Mouse (Mus musculus) adrenal gland, postnatal 25 days (tissue): ENCODE results near the gene Gm21060. TPM values are rescaled to one million over a fixed set of nuclear protein-coding genes. Genes with fewer than 3 reads are reported as not detected.
"Not testable (repeated sequence)": the region's sequence is repeated elsewhere in the genome, so short reads cannot be mapped to it uniquely, and the experiment has no call there.

Experiments used
- DNase-seq: peaks from one replicate; pipeline ENCODE4 v3.0.0; 2021; ENCODE audit warnings: mixed read lengths
- long read RNA-seq: library from polyadenylated mRNA; stranded (forward); transcript quantifications from one replicate; pipeline ENCODE4 v2.0.0, GENCODE M21; 2021
- total RNA-seq: library from RNA; stranded (reverse); gene quantifications from 2 replicates; pipeline ENCODE4 v1.2.3, GENCODE M21; 2021

Gm21060 gene
- total RNA-seq: not detected in 2 replicates
- long read RNA-seq: 0 reads

- DNase-seq: no peak
Measured at GRCm38 (mm10) chr19:61296969-61297368, at the start of gene Gm21060. Gm21060 (minus strand) TSS chr19:61297069.

DNA sequence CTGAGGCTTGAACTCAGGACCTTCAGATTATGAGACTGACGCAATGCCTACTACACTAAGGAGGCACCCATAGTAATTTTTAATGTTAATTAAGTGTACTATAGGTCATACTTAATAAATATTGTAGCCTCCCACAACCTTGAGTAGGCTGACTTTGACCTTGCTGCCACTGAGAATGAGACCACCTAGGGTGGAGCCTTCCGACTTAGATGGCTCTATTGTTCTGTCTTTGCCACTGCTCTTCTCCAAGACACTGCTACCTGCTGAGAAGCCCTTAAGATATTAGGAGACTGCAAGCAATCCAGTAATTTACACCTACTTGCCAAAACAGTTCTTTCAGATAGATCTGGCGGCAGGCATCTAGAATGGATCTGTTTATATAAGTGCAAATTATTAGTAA, 24.0 kb upstream of the Gm21060 start:
- not testable (repeated sequence) for DNase-seq

DNA sequence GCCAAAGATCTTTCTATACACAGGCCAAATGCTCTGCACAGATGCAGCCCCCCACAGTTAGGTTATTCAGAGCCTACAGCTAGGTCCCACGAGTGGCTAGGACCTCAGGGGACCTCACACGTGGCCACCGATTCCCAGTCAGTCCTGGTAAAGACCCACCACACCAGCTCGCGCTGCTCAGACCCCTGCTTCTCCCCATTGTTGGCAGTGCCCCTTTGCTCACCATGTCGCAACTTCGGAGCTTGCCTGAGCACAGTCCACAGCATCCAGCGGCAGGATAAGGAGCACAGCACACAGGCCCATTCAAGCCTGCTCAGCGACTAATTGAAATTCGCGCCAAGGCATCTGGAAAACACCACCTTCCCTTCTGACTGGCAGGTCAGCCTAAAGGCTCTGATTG, 16.3 kb upstream of the Gm21060 start:
- not testable (repeated sequence) for DNase-seq

DNA sequence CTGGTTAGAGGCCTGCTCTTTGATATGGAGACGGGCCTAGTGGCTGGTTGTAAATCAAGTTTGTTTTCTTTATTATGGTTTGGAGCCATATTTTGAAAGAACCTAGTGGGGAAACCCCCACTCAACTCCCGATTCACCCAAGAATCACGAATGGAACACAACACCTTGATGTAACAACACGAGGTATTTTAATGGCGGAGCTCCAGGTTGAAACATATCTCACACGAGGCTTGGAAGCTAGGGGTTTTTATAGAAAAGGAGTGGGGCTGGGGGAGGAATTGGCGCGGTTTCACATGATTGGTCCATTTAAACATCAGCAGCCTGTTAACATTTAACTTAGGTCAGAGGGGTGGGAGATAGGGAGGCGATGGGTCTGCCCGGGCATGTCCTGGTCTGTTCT, 15.5 kb upstream of the Gm21060 start:
- DNase-seq: not testable (repeated sequence)

DNA sequence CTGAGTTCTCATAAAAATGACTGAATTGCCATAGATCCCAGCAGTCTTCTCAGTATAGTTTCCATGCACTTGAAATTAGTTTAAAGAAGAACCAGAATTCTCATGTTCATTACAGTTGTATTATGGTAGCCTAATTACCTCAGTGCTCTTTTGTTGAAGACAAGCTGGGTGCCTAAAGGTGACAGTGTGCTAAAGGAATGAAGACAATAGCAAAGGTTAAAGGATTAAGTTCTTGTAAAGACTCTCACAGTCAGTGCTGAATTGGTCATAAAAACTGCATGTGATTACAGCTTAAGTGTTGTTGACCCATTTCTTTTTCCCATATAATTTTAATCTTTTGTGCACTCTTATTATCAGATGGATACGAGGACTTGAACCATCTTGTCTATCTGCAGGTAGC, 11.2 kb upstream of the Gm21060 start:
- not testable (repeated sequence) for DNase-seq

GRCm38 (mm10) chr19:61285033-61285432, 11.8 kb downstream of the Gm21060 start:
- DNase-seq: not testable (repeated sequence)

- DNase-seq: no peak
Measured at GRCm38 (mm10) chr19:61283581-61283980, 13.3 kb downstream of the Gm21060 start.

DNA sequence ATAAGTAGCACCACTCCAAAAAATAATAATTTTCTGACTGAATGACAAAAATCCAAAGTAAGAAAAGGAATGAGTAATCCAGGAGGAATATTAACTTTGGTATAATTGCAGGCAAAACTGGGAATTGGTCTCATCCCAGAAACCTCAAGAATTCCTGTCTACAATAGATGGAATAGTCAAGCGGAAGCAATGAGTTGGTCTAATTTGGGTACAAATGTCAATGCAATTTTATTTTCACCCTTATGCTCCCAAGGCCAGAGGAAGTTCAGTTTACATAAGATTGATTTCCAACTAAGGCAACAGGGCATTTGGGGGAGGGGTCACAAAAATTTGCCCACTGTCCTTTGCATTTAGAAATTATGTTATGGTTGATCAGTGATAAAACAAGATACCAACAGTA, 21.4 kb downstream of the Gm21060 start:
- DNase-seq: no peak

DNA sequence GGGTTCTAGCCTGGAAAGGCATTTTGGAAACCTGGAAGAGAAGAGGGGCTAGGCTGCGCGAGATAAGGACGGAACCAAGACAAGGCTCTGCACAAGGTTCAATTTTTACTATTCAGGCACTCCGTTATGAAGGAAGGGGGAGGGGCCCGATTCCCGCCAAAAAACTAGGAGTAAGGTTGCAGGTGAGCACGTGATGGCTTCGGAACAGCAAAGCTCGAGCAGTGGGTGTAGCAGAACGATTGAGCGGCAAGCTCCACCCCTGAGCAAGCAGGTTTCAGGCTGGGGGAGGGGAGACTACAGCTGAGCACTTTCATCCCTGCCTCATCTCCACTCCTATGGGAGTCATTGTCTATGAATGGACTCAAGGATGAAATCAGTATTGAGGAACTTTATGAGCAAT, 27.7 kb downstream of the Gm21060 start:
- not testable (repeated sequence) for DNase-seq

DNA sequence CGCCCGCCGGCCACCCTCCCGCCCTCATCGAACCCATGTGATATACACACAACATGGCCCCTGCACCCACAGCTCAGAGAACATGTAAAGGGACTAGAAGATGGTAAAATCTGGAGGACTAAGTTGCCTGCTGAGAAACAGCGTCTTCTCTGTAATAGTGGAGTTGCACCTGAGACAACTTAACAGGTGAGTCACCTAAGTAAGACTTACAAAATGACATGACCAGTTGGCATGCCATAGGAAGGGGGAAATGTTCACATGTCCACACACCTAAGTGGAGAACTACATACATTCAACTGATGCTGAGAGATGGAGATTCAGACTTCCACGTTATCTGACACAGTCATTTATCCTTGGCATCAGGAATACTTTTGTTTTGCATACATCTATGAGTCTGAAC, 29.7 kb downstream of the Gm21060 start:
- no peak for DNase-seq

DNA sequence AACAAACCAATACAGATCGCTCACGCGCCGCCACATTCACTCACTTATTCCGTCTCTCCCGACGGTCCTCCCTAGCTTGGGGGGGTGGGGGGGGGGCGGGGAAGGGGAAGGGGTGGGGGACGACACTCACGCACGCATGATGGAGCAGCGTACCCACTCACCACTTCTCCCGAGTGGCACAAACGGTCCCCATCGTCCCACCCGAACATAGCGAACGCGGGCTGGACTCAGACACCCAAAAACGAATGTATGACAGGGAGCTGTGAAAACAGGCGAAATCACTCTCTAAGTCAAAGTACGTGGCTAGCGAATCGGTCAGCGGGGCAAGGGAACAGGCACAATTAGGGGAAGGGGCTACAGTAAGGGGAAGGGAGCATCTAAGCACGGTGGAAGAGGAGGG, 30.2 kb downstream of the Gm21060 start:
- DNase-seq: no peak

DNA sequence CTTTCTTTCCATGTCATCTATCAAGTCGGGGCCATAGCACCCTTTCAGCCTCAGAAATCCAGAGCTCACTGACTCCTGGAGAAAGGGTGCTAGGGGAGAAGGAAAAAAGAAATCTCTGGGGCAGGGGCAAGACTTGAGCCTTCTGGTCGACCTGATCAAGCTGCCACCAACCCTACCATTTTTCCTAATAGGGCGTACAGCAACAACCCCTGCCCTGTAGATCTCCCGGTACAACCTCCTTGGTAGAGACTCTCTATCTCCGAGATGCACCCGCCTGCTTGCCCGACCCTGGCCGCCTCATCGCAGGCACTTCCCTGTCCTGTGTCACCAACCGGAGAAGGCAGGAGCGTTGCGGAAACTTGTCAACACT, 30.6 kb downstream of the Gm21060 start:
- peak; percentile 30 for DNase-seq

DNA sequence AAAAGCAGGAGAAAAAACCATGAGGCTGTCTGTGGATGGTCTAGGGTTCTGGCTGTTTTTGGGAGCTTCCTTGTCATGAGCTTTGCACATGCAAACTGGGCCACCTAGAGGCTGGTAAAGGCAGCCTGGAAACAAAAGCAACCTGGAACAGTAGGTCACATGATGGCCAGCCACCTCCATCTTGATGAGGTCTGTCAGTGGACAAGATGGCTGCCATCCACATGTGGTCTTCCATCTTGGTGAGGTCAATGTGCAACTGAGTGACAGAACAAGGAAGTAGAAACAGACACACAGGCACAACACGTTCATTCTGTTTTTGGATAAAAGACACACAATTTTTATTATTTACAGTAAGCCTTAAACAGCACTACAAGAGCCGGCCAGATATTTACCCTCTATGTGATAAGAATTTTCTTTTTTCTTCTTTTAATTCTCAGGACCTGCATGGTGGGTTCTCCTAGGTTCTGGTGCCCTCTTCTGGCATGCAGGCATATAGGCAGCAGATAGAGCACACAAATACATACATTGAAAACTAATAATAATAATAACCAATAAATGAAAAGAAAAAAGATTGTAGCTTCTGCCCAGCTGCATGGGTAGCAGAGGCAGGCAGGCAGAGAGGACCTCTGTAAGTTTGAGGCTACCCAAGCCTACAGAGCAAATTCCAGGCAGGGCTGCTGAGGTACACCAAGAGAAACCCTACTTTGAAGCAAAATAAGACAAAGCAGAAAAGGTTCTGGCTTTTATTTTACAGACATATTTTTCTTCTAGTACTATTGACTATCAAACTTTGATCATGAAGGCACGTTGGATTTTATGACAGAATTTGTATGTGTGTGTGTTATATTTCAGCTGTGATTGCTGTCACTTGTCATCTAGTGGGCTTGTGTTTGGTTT, 31.3 kb downstream of the Gm21060 start:
- DNase-seq: peak; percentile 64

DNA sequence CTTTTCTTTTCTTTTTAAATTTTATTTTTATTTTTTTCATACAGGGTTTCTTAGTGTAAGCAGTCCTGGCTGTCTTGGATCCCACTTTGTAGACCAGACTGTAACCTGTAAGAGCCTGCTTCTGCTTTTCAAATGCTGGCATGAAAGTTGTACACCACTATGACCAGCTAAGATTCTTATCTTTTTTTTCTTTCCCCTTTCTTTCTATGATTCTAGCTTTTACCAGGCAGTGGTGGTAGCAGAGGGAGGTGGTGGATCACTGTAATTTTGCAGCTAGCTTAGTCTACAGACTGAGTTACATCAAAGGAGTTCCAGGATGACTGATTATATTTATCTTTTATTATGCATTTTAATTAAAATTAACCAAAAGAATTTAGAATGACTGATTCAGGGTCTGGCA, 31.9 kb downstream of the Gm21060 start:
- no peak for DNase-seq

DNA sequence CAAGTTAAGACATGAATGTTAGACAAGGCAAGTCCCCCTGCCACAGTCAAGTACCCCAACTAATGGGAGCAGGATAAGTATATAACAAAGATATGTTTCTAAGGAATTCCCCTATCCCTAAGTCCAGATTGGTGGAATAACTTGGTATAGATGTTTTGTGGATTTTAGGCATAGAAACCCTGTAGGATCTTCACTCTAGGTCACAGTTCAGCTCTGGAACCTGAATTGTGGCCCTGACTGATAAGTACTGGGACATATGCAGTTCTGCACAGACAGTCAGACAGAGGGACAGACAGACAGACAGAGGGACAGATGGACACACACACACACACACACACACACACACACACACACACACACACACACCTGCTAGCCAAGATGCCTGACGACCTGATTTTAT, 32.6 kb downstream of the Gm21060 start:
- DNase-seq: no peak

DNA sequence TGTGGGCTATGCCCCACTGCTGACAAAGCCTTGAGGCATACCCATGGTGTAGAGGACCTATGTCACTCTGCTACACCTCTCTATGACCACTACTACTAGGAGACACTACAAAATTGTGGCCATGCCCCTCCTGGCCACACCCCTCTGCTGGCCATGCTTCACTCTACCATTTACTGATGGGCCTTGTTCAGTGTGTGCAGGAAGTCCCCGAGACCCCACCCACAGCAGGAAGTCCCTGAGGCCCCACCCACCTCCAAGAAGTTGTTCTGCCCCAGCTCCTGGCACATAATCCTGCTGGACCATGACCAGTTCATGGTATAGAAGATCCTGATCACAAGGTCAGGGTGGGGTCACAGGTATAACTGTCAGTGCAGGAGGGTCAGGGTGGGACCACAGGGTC, 35.6 kb downstream of the Gm21060 start:
- no peak for DNase-seq

GRCm38 (mm10) chr19:61257733-61258132, 39.1 kb downstream of the Gm21060 start:
- no peak for DNase-seq

- no peak for DNase-seq
Measured at GRCm38 (mm10) chr19:61256166-61256887, 40.5 kb downstream of the Gm21060 start.

GRCm38 (mm10) chr19:61247334-61247733, 49.5 kb downstream of the Gm21060 start:
- not testable (repeated sequence) for DNase-seq
